Mouse (Mus musculus) erythroblast, adult 5-6 weeks (primary cell): ENCODE measurements around the gene Limk2. TPM values are rescaled to one million over a fixed set of nuclear protein-coding genes. Genes with fewer than 3 reads are reported as not detected.

Source experiments
- ATAC-seq: replicated peaks from 2 replicates; pipeline ENCODE4 v1.8.0; 2016; ENCODE audit warnings: moderate number of reproducible peaks, mild to moderate bottlenecking, moderate TSS enrichment, inconsistent platforms; ENCODE audit not compliant: poor library complexity, low FRiP score, severe bottlenecking
- total RNA-seq, 2 experiments: library from RNA; stranded (forward) in 1 of 2; stranded (reverse) in 1 of 2; fragments of 150-400 nt in 1 of 2; fragments of 200-764, 138-1000 nt in 1 of 2; gene quantifications; 2 replicates each; pipeline versions ENCODE4 v1.2.3 to v1.2.4; 2015 to 2017; ENCODE audit warnings: low replicate concordance in 2 of 2

Limk2 gene
- total RNA-seq, 2 experiments from 2014 or later, result 4.4 to 9.7 TPM

DNA sequence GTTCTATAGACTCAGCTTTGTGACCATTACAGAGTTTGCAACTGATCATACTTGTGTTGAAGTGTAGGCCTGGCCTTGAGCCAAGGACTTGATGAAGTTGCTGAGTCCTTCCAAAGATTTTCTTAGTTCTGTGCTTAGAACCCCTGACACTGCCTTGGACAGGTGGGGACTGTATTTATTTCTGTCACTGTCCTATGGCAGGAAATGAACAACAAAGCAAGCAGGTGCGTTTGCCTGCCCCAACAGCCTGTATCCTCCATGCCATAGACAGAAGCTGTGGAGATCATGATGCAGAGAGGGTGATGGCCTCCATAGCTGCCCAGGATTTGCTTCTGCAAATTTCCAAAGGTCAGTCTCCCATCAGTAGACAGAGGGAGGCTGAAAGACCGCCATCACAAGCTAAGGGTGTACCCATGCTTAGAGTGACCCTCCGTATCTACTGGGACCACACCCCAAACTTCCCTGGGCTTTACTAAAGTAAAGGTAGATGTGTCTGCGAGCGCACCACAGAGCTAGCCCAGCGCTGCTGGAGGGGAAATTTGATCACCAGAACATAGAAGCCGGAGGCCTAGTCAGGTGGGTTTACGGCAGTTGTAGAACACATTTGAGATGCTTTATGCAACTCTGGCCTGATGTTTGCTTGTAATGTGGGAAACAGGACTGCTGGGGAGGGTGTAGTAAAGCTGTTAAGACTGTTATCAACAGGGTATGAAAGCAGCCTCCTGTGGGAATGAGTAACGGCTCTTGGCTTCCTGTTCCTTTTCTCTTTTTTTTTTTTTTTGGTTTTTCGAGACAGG, 98.0 kb downstream of the Limk2 start:
- ATAC-seq, result no peak

DNA sequence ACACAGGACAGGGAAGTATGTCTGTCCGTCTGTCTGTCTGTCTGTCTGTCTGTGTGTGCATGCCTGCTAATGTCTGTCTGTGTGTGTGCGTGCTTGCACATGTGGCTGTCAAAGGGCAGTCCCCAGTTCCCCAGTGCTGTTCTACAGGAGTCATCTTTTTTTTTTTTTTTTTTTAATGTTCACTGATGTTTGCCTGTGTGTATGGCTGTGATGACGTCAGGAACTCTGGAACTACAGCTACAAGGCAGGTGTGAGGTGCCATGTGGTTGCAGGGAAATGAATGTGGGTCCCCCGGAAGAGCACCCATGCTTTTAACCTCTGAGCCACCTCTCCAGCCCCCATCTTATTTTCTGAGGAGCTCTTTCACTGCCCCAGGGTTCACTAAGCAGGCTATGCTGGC, 99.1 kb downstream of the Limk2 start:
- no peak for ATAC-seq

DNA sequence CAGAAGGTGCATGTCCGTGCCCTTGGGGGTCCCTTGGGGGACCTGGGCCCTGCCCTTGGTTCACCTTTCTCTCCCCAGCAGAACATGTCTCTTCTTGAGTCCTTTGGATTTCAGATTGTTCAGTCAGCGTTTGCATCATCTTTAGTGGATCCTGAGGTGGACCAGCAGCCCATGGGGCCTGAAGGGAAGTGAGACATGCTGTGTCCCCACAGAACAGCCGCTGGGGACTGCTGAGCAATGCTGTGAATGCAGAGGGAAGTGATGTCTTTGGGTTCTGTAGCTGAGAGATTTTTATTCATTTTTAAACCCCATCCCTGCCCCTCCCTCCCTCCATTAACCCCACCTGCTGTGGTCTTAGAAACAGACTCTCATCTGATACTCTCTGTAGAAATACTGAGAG, 101.1 kb downstream of the Limk2 start:
- ATAC-seq, result no peak

DNA sequence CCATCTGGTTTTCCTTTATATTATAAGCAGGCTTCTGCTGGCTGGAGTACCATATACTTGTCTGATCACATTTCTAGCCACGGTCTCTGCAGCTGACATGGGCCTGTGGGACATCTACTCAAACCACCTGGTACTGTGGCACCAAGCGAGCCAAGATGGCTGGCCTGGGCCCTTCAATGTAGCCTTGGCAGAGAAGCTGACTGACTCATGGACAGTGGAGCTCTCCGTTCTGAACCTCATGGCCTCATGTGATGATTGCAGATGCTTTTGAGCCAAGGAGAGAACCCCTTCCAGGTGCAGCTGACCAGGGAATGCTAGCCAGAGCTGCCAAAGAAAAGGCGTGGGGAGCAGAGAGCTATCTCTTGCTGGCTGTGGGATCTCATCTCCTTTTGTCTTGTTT, 103.2 kb downstream of the Limk2 start:
- no peak for ATAC-seq

DNA sequence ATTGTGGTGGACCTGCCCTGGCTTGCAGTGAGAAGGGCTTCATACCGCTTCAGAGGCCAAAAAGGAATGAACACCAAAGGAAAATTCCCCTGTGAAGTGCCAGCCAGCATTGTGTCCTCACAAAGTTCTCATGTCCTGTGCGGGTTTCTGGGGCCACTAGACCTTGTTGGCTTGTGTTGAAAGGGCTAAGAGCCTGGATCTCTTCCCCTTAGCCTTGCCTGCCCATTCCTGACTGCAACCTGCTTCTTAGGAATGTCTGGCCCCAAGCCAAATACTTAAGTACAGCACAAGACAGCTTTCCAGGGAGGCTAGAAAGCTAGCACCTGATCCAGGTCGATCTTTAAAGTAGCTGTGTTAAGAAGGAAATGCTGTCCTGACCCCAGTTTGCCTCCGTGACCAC, 106.2 kb downstream of the Limk2 start:
- ATAC-seq, result no peak

DNA sequence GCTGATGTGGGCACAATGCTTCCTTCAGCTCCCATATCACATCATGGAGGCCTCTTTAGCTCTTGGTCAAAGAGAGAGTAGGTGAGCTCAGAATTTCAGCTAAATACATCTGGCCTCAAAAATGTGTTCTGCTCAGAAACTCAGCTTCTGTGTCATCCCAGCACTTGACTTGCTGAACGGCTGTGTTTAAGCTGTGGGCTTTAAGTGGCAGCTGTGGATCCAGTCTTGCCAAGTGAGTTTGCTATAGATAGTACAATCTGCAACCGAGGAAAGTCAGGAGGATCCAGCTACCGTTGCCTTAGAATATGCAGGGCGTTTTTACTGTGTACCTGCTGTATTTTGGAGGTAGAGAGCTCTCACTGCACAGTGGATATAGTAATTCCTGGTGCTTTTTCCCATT, 106.6 kb downstream of the Limk2 start:
- no peak for ATAC-seq

DNA sequence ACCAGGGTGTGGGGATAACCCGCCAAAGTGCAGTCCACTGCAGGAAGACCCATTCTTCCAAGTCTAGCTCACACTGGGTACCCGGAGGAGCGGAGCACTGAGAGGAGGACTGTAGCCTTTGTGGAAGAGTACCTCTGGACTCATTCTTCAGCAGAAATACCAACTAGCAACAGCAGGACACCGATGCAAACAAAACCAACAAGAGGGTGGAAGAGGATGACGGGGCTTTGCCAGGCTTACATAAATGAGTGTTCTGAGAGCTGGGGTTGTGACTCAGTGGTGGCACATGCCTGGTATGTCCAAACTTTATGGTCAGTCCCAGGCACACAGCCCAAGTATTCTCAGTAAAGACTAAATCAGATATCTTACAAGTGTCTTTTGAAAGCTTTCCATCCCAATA, 107.9 kb downstream of the Limk2 start:
- no peak for ATAC-seq

DNA sequence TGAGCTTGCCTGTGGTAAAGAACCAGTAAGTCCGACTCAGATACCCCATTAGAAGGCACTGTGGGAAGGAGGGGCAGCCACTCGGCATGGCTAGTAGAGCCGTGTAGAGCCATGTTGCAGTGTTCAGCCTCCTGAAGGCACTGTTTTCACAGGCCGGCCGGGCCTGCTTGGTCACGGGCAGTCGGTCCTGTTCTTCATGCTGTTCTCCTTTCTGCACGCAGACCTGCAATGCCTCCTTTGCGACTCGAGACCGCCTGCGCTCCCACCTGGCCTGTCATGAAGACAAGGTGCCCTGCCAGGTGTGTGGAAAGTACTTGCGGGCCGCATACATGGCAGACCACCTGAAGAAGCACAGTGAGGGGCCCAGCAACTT, 110.2 kb downstream of the Limk2 start:
- no peak for ATAC-seq

DNA sequence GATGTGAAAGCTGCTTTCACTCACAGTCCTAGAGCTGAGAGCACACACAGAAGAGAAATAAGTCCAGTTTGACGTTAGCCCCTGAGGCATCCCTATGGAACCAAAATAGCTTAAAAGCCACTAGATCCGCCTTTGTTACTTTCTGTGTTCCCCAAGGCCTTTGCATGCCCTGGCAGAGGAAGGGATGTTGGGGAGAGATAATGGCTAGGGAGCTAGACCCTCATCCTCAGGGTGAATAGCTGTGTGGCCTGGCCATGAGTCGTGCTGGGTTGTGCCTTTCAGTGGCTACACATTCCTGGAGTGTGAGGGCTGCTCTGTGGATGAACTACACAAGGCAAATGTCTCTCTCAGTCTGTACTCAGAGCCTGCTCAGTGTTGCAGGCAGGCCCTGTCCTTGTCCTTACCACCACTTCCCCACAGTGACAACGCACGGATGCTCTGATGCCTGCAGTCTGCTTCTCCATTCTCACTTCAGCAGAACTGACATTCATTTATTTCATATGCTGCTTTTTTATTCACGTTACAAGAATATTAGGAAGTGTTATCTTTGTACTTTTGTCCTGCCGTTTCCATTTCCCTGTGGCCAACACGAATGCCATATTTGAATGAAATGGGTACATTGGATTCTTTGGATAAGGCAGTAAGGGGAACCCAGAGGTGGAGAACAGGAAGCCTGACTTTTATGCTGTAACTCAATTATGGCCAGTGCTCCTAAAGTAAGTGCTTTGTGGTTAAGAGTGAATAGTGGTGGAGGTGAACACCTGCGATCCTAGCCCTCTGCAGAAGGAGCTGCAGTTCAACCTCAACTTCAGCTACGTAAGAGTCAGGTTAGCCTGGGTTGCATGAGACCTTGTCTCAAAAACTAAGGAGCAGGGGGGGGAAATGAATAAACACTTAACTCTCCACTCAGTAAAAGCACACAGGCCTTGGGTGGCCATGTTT, 110.8 kb downstream of the Limk2 start:
- no peak for ATAC-seq

DNA sequence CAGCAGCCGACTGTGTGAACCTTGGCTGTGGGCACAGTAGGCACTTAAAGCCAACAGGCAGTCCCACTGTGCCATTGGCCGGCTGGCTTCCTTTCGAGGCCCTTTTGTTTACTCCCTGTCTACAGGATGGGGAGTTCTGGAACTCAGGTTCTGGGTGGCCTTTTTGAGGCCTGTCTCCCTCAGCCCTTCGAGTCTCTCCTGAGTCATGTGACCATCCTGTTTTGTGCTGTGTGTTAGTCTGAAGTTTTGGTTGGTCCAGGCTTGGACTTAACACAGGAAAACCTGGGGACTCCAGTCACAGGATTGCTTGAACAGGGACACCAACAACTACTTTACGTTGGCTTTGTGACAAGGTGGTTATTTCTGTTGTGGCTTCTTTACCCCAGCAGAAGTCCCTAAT, 112.9 kb downstream of the Limk2 start:
- ATAC-seq, result no peak

DNA sequence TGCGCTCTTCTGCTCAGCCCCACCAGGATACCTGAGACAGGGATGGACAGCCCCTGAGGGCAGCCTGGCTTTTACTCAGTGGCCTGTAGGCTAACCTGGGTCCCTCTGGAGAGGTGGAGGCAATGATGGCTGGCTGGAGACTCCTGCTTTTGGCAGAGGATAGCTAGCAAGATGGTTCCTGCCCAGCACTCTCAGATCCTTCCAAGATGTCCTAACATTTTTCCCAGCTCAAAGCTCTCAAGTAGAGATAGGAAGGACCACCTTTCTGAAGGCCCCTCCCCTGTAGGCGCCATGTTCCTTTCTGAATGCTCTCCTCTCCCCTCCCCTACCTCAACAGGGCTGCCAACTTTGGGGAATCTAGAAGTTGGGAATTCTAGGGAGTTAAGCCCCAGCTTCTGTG, 114.3 kb downstream of the Limk2 start:
- no peak for ATAC-seq

Other genes with a start within 250 kb of the Limk2 start
- 7.7 TPM in 1 of 2 replicates, not detected in the other for gene Sfi1, start 215.7 kb downstream of the Limk2 start, total RNA-seq (2015; ENCODE audit: low replicate concordance)
- 2.6 and 3.9 TPM in 2 replicates for gene Sfi1, start 215.7 kb downstream of the Limk2 start, total RNA-seq (2017; ENCODE audit: low replicate concordance)
- gene Eif4enif1, start 206.8 kb downstream of the Limk2 start, total RNA-seq (2015; ENCODE audit: low replicate concordance), result 20.2 and 71.5 TPM in 2 replicates
- 31.5 and 44.0 TPM in 2 replicates for gene Eif4enif1, start 206.8 kb downstream of the Limk2 start, total RNA-seq (2017; ENCODE audit: low replicate concordance)
- gene Drg1, start 142.8 kb downstream of the Limk2 start, total RNA-seq (2015; ENCODE audit: low replicate concordance), result 54.8 and 79.9 TPM in 2 replicates
- gene Drg1, start 142.8 kb downstream of the Limk2 start, total RNA-seq (2017; ENCODE audit: low replicate concordance), result 66.1 and 97.9 TPM in 2 replicates
- 18.0 and 18.6 TPM in 2 replicates for gene Patz1, start 120.3 kb downstream of the Limk2 start, total RNA-seq (2015; ENCODE audit: low replicate concordance)
- 13.5 and 22.2 TPM in 2 replicates for gene Patz1, start 120.3 kb downstream of the Limk2 start, total RNA-seq (2017; ENCODE audit: low replicate concordance)
- 0.77 and 2.9 TPM in 2 replicates for gene Pik3ip1, start 78.8 kb downstream of the Limk2 start, total RNA-seq (2015; ENCODE audit: low replicate concordance)
- gene Pik3ip1, start 78.8 kb downstream of the Limk2 start, total RNA-seq (2017; ENCODE audit: low replicate concordance), result 3.5 and 3.8 TPM in 2 replicates
- gene Rnf185, start 43.2 kb upstream of the Limk2 start, total RNA-seq (2015; ENCODE audit: low replicate concordance), result 2.7 and 6.3 TPM in 2 replicates
- gene Rnf185, start 43.2 kb upstream of the Limk2 start, total RNA-seq (2017; ENCODE audit: low replicate concordance), result 3.2 and 3.6 TPM in 2 replicates
- not detected in 2 replicates for gene Pla2g3, start 79.1 kb upstream of the Limk2 start, total RNA-seq (2015; ENCODE audit: low replicate concordance)
- 0.28 TPM in 1 of 2 replicates, not detected in the other for gene Pla2g3, start 79.1 kb upstream of the Limk2 start, total RNA-seq (2017; ENCODE audit: low replicate concordance)
- gene Inpp5j, start 95.6 kb upstream of the Limk2 start, total RNA-seq (2015; ENCODE audit: low replicate concordance), result 0.38 and 2.5 TPM in 2 replicates
- 0.34 and 0.42 TPM in 2 replicates for gene Inpp5j, start 95.6 kb upstream of the Limk2 start, total RNA-seq (2017; ENCODE audit: low replicate concordance)
- not detected in 2 replicates for gene Selenom, start 105.5 kb upstream of the Limk2 start, total RNA-seq (2015; ENCODE audit: low replicate concordance)
- gene Selenom, start 105.5 kb upstream of the Limk2 start, total RNA-seq (2017; ENCODE audit: low replicate concordance), result 1.5 TPM in 1 of 2 replicates, not detected in the other
- gene Smtn, start 131.4 kb upstream of the Limk2 start, total RNA-seq (2015; ENCODE audit: low replicate concordance), result 4.2 and 13.6 TPM in 2 replicates
- 2.0 and 2.7 TPM in 2 replicates for gene Smtn, start 131.4 kb upstream of the Limk2 start, total RNA-seq (2017; ENCODE audit: low replicate concordance)
- 4.0 and 7.7 TPM in 2 replicates for gene Morc2a, start 240.0 kb upstream of the Limk2 start, total RNA-seq (2015; ENCODE audit: low replicate concordance)
- 8.1 and 10.0 TPM in 2 replicates for gene Morc2a, start 240.0 kb upstream of the Limk2 start, total RNA-seq (2017; ENCODE audit: low replicate concordance)